Mouse (Mus musculus): ENCODE results near the gene Slc25a23.

DNA sequence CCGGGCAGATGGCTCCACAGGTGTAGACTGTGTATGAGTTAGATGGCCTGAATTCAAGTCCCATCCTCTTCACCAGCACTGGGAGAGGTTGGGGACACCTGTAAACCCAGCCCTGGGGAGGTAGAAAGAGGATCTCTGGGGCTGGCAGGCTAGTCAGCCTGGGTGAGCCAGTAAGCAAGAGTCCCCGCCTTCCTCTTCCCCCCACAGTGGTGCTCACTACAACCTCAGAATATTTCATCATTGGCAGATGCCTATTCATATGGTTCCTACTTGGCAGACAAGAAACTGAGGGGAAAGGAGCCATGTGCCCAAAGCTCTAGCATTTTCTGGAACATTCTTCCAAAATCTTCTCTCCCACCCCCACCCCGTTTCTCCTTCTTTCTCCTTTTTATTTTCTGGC lies 10.8 kb downstream of the Slc25a23 start:
- TF ChIP-seq CTCF (IDR thresholded peaks at IDR 0.05; ENCODE audit: low read depth, low read length) (no peak), POLR2A (IDR thresholded peaks at IDR 0.05; ENCODE audit: extremely low read depth, insufficient read depth, low read length) (no peak)

Data from liver, adult 2 months (tissue).